Mouse (Mus musculus) frontal cortex, postnatal 14 days (tissue): ENCODE measurements around the gene Dock1.

ENCODE experiments used
- DNase-seq, 2 experiments: peaks; one replicate each; pipeline ENCODE4 v3.0.0; 2022; ENCODE audit warnings: low spot score in 2 of 2

Gene Dock1

GRCm38 (mm10) chr7:134959086-134959485, 288.6 kb downstream of the Dock1 start:
- no peak for DNase-seq

GRCm38 (mm10) chr7:134960871-134961270, 290.4 kb downstream of the Dock1 start:
- DNase-seq, result no peak

GRCm38 (mm10) chr7:134961608-134962007, 291.2 kb downstream of the Dock1 start:
- no peak for DNase-seq

- DNase-seq, result no peak
These were observed 319.8 kb downstream of the Dock1 start for GRCm38 (mm10) chr7:134990244-134990643.

- no peak for DNase-seq
These were observed 320.5 kb downstream of the Dock1 start for GRCm38 (mm10) chr7:134990911-134991310.

- DNase-seq, result no peak
These were observed 324.5 kb downstream of the Dock1 start for GRCm38 (mm10) chr7:134994983-134995382.

DNA sequence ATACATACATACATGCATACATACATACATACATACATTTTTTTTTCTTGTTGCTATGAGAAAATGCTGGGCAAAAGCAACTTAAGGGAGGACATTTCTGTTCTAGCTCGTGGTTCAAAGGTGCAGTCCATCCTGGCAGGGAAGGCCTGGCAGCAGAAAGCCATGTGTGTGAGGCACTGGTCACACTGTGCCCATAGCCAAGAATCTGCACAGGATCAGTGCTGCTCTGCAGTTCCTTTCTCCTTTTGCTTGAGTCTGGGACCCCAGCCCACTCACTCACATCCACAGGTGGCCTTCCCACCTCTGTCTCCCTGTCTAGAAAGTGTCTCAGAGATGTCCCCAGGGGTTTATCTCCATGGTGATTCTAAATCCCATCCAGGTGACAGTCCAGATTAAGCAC, 331.8 kb downstream of the Dock1 start:
- DNase-seq, result no peak

GRCm38 (mm10) chr7:135002891-135003290, 332.4 kb downstream of the Dock1 start:
- no peak for DNase-seq

GRCm38 (mm10) chr7:135005964-135006560, 335.6 kb downstream of the Dock1 start:
- DNase-seq, result no peak

- no peak for DNase-seq
These were observed 337.6 kb downstream of the Dock1 start for GRCm38 (mm10) chr7:135008021-135008420.

GRCm38 (mm10) chr7:135010997-135011396, 340.5 kb downstream of the Dock1 start:
- DNase-seq, result no peak

- DNase-seq, result no peak
These were observed 347.1 kb downstream of the Dock1 start for GRCm38 (mm10) chr7:135017531-135017930.

DNA sequence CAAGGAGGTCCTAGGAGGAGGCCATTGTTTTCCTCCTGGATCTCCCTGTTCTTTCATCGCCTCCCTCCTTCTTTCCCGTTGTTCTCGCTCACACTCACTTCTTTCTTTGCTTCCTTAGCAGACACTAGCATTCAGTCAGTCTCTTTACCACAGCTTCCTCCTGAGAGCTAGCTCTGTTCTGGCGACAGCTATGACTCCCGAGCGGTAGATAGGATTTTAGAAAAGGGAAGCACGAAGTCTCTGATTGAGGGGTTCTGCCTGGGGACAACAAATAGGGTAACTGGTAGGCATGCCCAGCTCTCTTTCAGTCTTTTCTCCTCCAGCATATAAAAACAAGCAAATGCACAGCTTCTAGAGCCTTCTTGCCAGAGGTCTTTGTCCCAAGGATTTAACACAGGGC, 350.3 kb downstream of the Dock1 start:
- no peak for DNase-seq

GRCm38 (mm10) chr7:135021544-135022100, 351.2 kb downstream of the Dock1 start:
- no peak for DNase-seq

- no peak for DNase-seq
These were observed 354.1 kb downstream of the Dock1 start for GRCm38 (mm10) chr7:135024531-135024930.

DNA sequence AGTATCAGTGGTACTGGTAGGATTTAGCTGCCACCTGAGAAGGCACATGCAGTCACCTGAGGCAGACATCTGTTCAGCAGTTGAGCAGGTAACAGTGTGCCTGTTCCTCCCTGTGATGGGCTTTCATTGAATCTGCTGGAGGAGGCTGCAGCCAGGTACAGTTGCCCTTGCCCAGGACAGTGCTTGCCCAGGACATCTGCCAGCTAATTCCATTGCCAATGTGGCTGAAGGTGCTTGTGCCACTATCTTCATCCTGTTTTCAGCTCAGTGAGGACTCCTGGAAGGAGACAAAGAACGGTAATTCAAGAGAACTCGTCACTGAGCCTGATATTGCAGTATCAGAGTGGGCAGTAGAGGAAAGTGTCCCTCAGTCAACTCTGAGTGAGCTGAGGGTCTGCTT, 358.3 kb downstream of the Dock1 start:
- no peak for DNase-seq

- DNase-seq, result no peak
These were observed 358.7 kb downstream of the Dock1 start for GRCm38 (mm10) chr7:135029136-135029535.

- no peak for DNase-seq
These were observed 361.0 kb downstream of the Dock1 start for GRCm38 (mm10) chr7:135031466-135031865.

DNA sequence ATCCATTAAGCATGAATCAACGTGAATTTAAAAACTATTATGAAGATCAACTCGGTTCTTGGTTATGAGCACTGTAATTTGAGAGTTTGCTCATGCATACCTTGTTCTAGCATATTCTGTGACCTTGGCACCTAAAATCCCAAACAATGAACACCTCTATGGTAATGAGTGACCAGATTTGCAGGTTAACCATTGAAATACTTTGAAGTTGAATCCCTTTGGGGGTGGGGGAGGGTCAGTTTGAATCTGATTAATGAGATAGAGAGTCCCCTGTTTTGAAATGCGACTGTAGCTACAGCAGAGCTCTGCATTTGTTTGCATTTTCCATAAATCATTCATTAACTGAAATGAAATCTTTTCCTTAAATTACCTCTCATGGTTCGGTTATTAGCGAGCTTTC, 364.4 kb downstream of the Dock1 start:
- DNase-seq, result no peak

- DNase-seq, result no peak
These were observed 365.2 kb downstream of the Dock1 start for GRCm38 (mm10) chr7:135035651-135036050.

GRCm38 (mm10) chr7:135038930-135039329, 368.5 kb downstream of the Dock1 start:
- DNase-seq, result no peak

GRCm38 (mm10) chr7:135043931-135044765, 373.7 kb downstream of the Dock1 start:
- no peak for DNase-seq

- DNase-seq, result no peak
These were observed 379.0 kb downstream of the Dock1 start for GRCm38 (mm10) chr7:135049416-135049815.
